Mouse (Mus musculus) liver, embryonic 12.5 days (tissue): ENCODE measurements around the gene Col23a1. TPM values are rescaled to one million over a fixed set of nuclear protein-coding genes. Genes with fewer than 3 reads are reported as not detected.

Experiments
- ATAC-seq: fragments of 200-750 bp; cut with Nextera tagmentation; 2 replicates; pipeline ENCODE4 v1.8.0; 2017; ENCODE audit warnings: moderate number of reproducible peaks, mild to moderate bottlenecking, moderate library complexity
- H3K27ac ChIP-seq: fragments of 300-500 bp; sonication (generic); 2 replicates; pipeline ENCODE4 v1.5.1; 2016; ENCODE audit warnings: mild to moderate bottlenecking
- H3K27me3 ChIP-seq: fragments of 300-500 bp; sonication (generic); replicated peaks from 2 replicates; pipeline ENCODE4 v1.6.1; 2016; ENCODE audit warnings: mild to moderate bottlenecking, moderate library complexity
- H3K36me3 ChIP-seq: fragments of 300-500 bp; sonication (generic); 2 replicates; pipeline ENCODE4 v1.6.1; 2016; ENCODE audit warnings: mild to moderate bottlenecking, moderate library complexity
- H3K4me1 ChIP-seq: fragments of 300-500 bp; sonication (generic); 2 replicates; pipeline ENCODE4 v1.6.1; 2016
- H3K4me2 ChIP-seq: fragments of 300-500 bp; sonication (generic); 2 replicates; pipeline ENCODE4 v1.6.1; 2016; ENCODE audit warnings: mild to moderate bottlenecking, moderate library complexity
- H3K4me3 ChIP-seq: fragments of 300-500 bp; sonication (generic); 2 replicates; pipeline ENCODE4 v1.5.1; 2016; ENCODE audit warnings: mild to moderate bottlenecking, moderate library complexity
- H3K9ac ChIP-seq: fragments of 300-500 bp; sonication (generic); 2 replicates; pipeline ENCODE4 v1.6.1; 2016; ENCODE audit warnings: mild to moderate bottlenecking, moderate library complexity
- H3K9me3 ChIP-seq: fragments of 300-500 bp; sonication (generic); replicated peaks from 2 replicates; pipeline ENCODE4 v1.6.1; 2016; ENCODE audit warnings: mild to moderate bottlenecking, moderate library complexity
- WGBS: fragments of 180-500 bp; shearing (Covaris S2); methylation state at CpG from one replicate; pipeline ENCODE4 v1.1.7; 2016; ENCODE audit not compliant: insufficient replicate concordance; 5-methylcytosine and 5-hydroxymethylcytosine counted together
- polyA plus RNA-seq: library from polyadenylated mRNA; unstranded; fragments of >200 nt; fragmentation: Nextera tagmentation; extraction: Ambion mirVana; gene quantifications from 2 replicates; pipeline ENCODE4 v1.2.1, GENCODE M21; 2016

Col23a1 gene
- polyA plus RNA-seq, 1 experiment from 2014 or later = 0.79 TPM

DNA sequence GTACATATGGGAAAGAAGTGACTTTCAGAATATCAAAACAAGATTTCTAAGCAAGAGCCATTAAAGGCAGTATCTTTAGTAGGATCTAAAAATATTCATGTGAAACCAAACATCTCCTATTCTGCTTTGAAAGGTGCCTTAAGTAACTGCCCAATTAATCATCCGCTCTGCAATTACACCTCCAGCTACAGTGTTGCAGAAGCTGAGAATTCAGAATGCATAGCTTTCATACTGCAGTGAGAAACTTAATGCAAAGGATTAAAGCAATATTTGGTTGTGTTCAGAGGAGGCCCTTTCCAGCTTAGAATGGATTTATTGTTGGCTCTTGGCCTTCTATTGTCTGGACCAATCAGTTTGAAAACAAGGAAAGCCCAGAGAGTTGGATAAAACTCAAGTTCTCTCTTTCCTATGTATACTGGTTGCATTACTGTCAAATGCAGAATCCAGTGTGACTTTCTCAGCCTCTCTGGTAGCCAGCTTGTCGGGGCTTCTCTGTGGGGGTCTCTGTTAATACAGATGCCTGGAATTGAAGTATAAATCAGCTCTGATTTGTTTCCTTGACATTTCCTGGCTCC lies 4.3 kb downstream of the Col23a1 start:
- no peaks in the 10 kb centered on the region for H3K9me3 ChIP-seq

DNA sequence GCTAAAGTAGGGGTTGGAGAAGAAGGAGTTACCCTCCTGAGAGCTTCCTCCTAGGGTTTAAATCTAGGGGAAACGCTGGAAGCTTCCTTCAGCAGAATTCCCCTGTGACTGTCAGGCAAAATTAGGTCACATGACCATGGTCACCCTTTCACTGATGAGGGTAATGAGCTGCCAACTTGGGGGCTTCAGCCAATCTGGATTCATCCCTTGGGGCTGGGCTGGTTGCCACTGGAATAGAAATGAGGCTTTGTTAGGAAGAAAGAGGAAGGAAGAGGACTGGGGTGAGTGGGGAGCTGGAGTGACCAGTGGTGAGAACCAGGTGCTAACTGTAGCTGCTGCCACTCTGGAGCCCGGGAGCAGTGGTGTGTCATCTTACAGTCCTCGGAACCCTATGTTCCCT lies 6.0 kb downstream of the Col23a1 start:
- Histone ChIP-seq H3K9me3 (no peaks in the 10 kb centered on the region), H3K36me3 (no peaks in the 10 kb centered on the region), H3K4me3 (no peak overlapping the region), H3K27ac (no peak overlapping the region), H3K4me2 (no peak overlapping the region), H3K4me1 (0 out of 2 replicates have a peak, but pooled peaks cover under 1% of the 10 kb centered on the region), H3K9ac (no peak overlapping the region), H3K27me3 (peaks cover 29% of the 10 kb centered on the region)
- WGBS = 48% methylated on average over 3 of the region's 3 CpGs
- ATAC-seq = no peak

More for the DNA sequence above, 4.3 kb downstream of the Col23a1 start:
- Histone ChIP-seq H3K4me3 (no peak overlapping the region), H3K36me3 (no peaks in the 10 kb centered on the region), H3K27me3 (peaks cover 46% of the 10 kb centered on the region), H3K4me2 (no peak overlapping the region), H3K4me1 (peaks cover 14% of the 10 kb centered on the region), H3K27ac (no peak overlapping the region), H3K9ac (no peak overlapping the region)
- 62% methylated on average over 2 of the region's 2 CpGs for WGBS
- ATAC-seq = no peak

DNA sequence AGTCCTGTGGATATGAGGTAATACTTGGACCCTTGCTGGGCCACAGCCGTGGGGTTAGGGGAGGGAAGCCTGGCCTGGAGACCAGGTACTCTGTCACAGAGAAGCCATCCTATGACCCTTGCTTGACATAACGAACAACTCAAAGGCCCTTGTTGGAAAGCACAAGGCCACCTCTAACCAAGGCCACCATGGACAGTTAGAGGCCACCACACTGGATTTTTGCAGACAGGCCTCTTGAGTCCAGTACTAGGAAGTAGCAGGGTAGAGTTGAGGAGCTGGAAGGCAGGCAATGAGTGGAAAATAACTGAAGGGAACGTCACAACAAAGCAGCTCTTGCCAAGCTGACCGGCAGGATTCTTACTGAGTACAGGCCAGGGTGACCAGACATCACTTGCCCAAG lies 9.0 kb downstream of the Col23a1 start:
- ATAC-seq = no peak
- Histone ChIP-seq H3K27ac (no peak overlapping the region), H3K9ac (no peak overlapping the region), H3K4me2 (no peak overlapping the region), H3K36me3 (no peaks in the 10 kb centered on the region), H3K27me3 (peaks cover under 1% of the 10 kb centered on the region; the same call in 1 of the 2 replicates), H3K4me1 (no peaks in the 10 kb centered on the region), H3K9me3 (no peaks in the 10 kb centered on the region), H3K4me3 (no peak overlapping the region)
- WGBS = 65% methylated on average over 4 of the region's 4 CpGs

DNA sequence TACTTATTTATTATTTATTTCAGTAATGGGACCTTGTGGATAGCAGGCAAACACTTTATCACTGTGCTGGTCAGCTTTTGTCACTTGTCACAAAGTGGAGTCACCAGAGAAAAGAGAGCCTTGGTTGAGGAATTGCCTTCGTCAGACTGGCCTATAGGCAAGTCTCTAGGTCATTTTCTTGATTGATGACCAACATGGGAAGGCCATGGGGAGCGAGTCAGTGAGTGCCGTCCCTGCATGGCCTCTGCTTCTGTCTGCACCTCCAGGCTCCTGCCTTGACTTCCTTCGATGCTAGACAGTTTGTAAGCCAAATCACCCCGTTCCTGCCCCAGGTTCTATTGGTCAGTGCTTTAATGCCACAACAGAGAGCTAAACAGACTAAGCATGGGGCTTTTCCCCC lies 12.7 kb downstream of the Col23a1 start:
- Histone ChIP-seq H3K27ac (no peak overlapping the region), H3K27me3 (no peaks in the 10 kb centered on the region), H3K4me3 (no peak overlapping the region), H3K9me3 (no peaks in the 10 kb centered on the region), H3K4me1 (no peaks in the 10 kb centered on the region), H3K9ac (no peak overlapping the region), H3K4me2 (no peak overlapping the region), H3K36me3 (no peaks in the 10 kb centered on the region)
- WGBS = 67% methylated on average over 5 of the region's 5 CpGs
- no peak for ATAC-seq

DNA sequence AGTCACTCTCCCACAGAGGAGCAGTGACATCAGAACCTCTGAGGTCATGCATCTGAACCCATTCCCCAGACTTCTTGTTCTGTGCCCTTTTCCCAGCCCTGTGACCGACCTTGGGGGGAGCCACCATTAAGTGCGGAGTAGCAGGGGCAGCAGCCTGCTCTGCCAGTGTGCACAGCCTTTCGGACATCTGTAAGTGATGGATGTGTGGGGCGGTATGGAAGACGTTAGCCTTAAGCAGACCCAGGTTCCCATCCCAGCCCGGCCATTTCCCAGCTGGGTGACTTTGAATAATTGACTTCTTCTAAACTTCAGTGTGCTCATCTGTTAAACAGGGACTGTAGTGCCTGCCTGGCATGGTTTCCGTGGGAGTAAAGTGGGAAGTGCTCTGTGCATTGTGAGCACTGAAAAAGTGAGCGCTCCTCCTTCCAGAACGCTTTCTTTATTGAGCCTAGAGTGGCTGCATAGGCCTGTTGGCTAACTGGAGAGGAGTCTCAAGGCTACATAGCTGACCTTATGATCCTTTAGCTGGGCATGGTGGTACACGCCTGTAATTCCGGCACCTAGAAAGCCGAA lies 14.3 kb downstream of the Col23a1 start:
- H3K4me2 ChIP-seq = no peak overlapping the region
- H3K4me3 ChIP-seq = no peak overlapping the region
- no peak for ATAC-seq
- no peaks in the 10 kb centered on the region for H3K36me3 ChIP-seq
- H3K27ac ChIP-seq = no peak overlapping the region
- WGBS = 68% methylated on average over 12 of the region's 12 CpGs
- H3K27me3 ChIP-seq = no peaks in the 10 kb centered on the region
- H3K9me3 ChIP-seq = no peaks in the 10 kb centered on the region
- no peaks in the 10 kb centered on the region for H3K4me1 ChIP-seq
- H3K9ac ChIP-seq = no peak overlapping the region

DNA sequence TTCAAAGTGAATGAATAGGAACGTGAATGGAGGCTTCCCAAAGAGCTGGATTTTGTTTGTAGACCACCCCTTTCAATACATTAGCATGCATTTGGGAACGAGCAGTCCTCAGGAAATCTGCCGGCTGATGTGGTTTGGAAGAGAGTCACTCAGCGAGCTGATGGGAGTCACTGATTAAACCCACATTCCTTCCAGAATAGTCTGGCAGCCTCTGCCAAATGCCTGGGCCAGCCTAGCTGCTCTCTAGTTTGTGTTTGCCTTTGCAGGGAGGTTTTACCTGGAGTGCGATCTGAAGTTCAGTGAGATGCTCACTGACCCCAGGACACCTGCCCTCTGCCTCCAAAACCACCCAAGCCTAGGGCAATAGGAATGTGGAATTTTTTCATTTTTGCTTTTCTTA lies 18.6 kb downstream of the Col23a1 start:
- Histone ChIP-seq H3K27me3 (no peaks in the 10 kb centered on the region), H3K4me2 (no peak overlapping the region), H3K4me3 (no peak overlapping the region), H3K36me3 (no peaks in the 10 kb centered on the region), H3K9ac (no peak overlapping the region), H3K27ac (no peak overlapping the region), H3K9me3 (no peaks in the 10 kb centered on the region), H3K4me1 (0 out of 2 replicates have a peak, but pooled peaks cover under 1% of the 10 kb centered on the region)
- no peak for ATAC-seq
- 35% methylated on average over 5 of the region's 5 CpGs for WGBS

DNA sequence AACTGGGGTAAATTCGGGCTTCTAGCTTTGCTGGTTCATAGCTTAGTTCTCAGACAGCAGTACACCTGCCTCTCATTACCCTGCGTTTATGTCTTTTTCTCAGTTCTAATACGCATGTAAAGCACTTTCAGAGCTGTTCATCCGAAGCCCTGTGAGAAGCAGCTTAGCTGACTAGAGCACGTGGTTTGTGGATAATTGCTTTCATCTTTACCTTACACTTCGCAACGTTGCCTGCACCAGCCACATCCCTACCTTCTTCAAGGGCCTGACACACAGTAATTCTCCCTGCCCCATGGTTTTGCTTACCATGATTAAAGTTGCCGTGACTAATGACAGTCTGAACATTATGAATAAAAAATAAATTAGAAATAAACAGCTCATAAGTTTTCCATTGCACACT lies 22.1 kb downstream of the Col23a1 start:
- WGBS = 75% methylated on average over 8 of the region's 8 CpGs
- ATAC-seq = no peak
- Histone ChIP-seq H3K4me1 (peaks cover 6% of the 10 kb centered on the region), H3K36me3 (no peaks in the 10 kb centered on the region), H3K27me3 (no peaks in the 10 kb centered on the region), H3K4me3 (no peak overlapping the region), H3K9ac (no peak overlapping the region), H3K4me2 (no peak overlapping the region), H3K27ac (no peak overlapping the region), H3K9me3 (no peaks in the 10 kb centered on the region)

DNA sequence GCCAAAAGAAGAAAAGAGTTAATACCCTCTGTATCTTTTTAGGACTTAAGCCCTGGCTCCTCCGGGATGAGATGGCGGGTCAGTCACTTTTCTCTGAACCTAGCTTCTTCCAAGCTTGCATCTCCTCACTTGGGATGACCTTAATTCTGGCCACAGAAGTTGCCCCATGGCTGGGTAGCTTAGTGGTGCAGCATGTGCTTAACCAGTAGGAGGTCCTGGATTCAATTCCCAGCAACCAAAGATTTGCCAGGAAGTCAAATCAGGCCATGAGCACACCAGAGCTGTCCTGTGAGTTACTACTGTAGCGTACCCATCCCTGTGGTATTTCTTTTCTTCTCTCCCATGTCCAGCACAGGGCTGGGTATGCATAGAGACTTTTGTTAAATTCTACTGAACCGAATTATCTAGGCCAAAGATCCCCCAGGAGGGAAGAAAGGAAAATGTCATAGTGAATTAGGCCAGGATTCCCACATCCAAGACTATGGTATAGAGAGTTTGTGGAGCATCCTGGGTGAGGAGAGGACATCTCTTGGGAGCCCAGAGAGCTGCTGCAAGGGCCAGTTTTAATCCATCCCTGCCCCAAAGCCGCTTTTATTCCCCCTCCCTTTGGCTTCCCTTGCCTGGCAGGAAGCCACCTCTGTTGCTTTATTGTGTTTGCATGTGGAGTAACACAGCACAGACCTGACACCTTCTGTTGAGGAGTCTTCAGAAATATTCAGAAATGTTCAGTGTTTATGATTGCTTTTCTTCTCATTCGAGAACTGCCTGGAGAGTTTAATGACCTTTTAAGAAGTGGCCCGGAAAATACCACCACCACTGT lies 26.5 kb downstream of the Col23a1 start:
- Histone ChIP-seq H3K27ac (no peak overlapping the region), H3K36me3 (no peaks in the 10 kb centered on the region), H3K4me3 (no peak overlapping the region), H3K4me2 (no peak overlapping the region), H3K27me3 (no peaks in the 10 kb centered on the region), H3K4me1 (peaks cover 6% of the 10 kb centered on the region), H3K9ac (no peak overlapping the region), H3K9me3 (peaks cover 4% of the 10 kb centered on the region)
- no peak for ATAC-seq
- 68% methylated on average over 7 of the region's 7 CpGs for WGBS

DNA sequence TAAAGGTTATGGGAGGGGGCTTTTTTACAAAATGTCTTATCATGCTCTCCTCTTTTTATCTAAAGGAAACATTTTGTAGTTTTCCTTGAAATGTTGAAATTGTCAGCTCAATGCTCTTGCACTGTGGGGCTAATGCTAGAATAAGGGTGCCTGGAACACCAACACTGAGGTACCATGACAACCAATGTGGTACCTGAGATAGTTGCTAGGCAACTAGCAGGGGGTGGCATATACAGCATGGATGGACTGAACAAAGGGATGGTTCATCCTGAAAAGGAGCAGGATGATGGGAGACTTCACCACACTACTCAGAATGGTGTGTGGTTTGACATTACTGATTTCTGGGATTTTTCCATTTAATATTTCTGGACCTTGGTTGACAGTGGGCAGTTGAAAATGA lies 30.9 kb downstream of the Col23a1 start:
- no peak overlapping the region for H3K9ac ChIP-seq
- no peaks in the 10 kb centered on the region for H3K4me1 ChIP-seq
- no peak for ATAC-seq
- H3K9me3 ChIP-seq = peaks cover 7% of the 10 kb centered on the region
- H3K27me3 ChIP-seq = 0 out of 2 replicates have a peak, but pooled peaks cover 6% of the 10 kb centered on the region
- H3K27ac ChIP-seq = no peak overlapping the region
- H3K36me3 ChIP-seq = no peaks in the 10 kb centered on the region
- H3K4me3 ChIP-seq = no peak overlapping the region
- no peak overlapping the region for H3K4me2 ChIP-seq

DNA sequence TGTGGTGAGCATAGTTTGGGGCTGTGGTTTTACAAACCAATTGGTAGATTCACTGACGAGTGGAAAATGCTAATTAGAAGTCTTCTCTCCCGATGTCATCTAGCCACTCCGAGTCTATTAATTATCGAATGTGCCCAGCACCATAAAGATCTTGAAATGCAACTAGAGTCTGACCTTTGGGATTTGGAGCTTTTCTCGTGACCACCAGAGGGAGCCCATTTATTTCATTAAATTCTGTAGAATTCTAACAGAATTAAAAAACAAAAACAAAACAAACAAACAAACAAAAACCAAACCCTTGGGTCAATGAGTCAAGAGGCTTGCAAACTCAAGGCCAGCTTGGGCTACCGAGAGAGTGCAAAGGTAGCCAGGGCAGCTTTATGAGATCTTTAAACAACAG lies 37.2 kb downstream of the Col23a1 start:
- no peak for ATAC-seq
- Histone ChIP-seq H3K27me3 (0 out of 2 replicates have a peak, but pooled peaks cover 6% of the 10 kb centered on the region), H3K4me1 (no peaks in the 10 kb centered on the region), H3K9me3 (no peaks in the 10 kb centered on the region), H3K9ac (no peak overlapping the region), H3K36me3 (no peaks in the 10 kb centered on the region), H3K4me2 (no peak overlapping the region), H3K4me3 (no peak overlapping the region), H3K27ac (no peak overlapping the region)
- 55% methylated on average over 6 of the region's 6 CpGs for WGBS

DNA sequence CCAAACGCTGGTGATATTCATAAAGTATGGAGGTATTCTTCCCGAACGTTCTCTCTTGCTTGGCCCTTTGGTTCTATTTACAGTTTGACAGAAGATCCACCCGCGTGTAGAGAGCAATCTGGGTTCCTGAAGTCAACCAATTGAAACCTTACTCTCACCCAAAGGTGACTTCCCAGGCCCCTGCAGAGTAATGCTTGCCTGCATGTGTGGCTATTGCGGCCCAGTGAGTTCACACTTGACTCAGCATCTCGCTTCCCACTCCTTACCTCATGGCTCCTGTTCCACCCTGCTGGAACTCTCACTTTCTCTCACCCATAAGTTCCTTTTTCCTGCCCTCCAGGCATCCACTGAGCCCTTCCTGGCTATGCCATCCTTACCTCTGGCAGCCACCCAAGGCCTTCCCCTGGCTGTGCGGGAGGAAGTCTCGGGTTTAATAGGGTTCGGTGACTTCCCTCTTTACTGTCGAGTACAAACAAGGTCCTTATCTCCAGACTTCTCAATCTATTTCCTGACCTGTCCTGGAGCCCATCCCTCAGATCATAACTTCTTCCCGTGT lies 38.7 kb downstream of the Col23a1 start:
- H3K4me3 ChIP-seq = no peak overlapping the region
- no peak overlapping the region for H3K9ac ChIP-seq
- H3K27ac ChIP-seq = no peak overlapping the region
- no peaks in the 10 kb centered on the region for H3K36me3 ChIP-seq
- 53% methylated on average over 12 of the region's 12 CpGs for WGBS
- no peak for ATAC-seq
- no peaks in the 10 kb centered on the region for H3K4me1 ChIP-seq
- no peaks in the 10 kb centered on the region for H3K9me3 ChIP-seq
- H3K4me2 ChIP-seq = no peak overlapping the region
- 0 out of 2 replicates have a peak, but pooled peaks cover 6% of the 10 kb centered on the region for H3K27me3 ChIP-seq
